Mouse (Mus musculus): ENCODE measurements around the gene Cdc6. TPM values are rescaled to one million over a fixed set of nuclear protein-coding genes. Genes with fewer than 3 reads are reported as not detected.
"Not testable (repeated sequence)": the region's sequence is repeated elsewhere in the genome, so short reads cannot be mapped to it uniquely, and the experiment has no call there.

Cdc6 gene
- polyA plus RNA-seq, 1 experiment: 11.8 TPM

GRCm38 (mm10) chr11:98928186-98928893 is 20.7 kb downstream of the Cdc6 start:
- TF ChIP-seq CTCF (IDR thresholded peaks at IDR 0.05; ENCODE audit: borderline replicate concordance, insufficient read depth, low read length): no peak
- no peak for TF ChIP-seq POLR2A (IDR thresholded peaks at IDR 0.05; ENCODE audit: low read depth, low read length)

GRCm38 (mm10) chr11:98929503-98929902 is 21.9 kb downstream of the Cdc6 start:
- Histone ChIP-seq H3K4me1 (ENCODE audit: control insufficient read depth, insufficient read depth, low read length) (peaks cover 34% of the 10 kb centered on the region), H3K4me3 (ENCODE audit: insufficient read depth, low read length) (no peak overlapping the region), H3K27ac (ENCODE audit: insufficient read depth, low read length) (no peak overlapping the region)
- no peak for TF ChIP-seq POLR2A (IDR thresholded peaks at IDR 0.05; ENCODE audit: low read depth, low read length)
- no peak for TF ChIP-seq CTCF (IDR thresholded peaks at IDR 0.05; ENCODE audit: borderline replicate concordance, insufficient read depth, low read length)

More at GRCm38 (mm10) chr11:98928186-98928893, 20.7 kb downstream of the Cdc6 start:
- Histone ChIP-seq H3K27ac (ENCODE audit: insufficient read depth, low read length) (no peak overlapping the region), H3K4me1 (ENCODE audit: control insufficient read depth, insufficient read depth, low read length) (peaks cover 37% of the 10 kb centered on the region), H3K4me3 (ENCODE audit: insufficient read depth, low read length) (no peak overlapping the region)

- peaks cover 29% of the 10 kb centered on the region for H3K4me1 ChIP-seq (ENCODE audit: control insufficient read depth, insufficient read depth, low read length)
- H3K27ac ChIP-seq (ENCODE audit: insufficient read depth, low read length): peak overlapping the region; percentile 23
- TF ChIP-seq CTCF (IDR thresholded peaks at IDR 0.05; ENCODE audit: borderline replicate concordance, insufficient read depth, low read length): no peak
- TF ChIP-seq POLR2A (IDR thresholded peaks at IDR 0.05; ENCODE audit: low read depth, low read length): no peak
- H3K4me3 ChIP-seq (ENCODE audit: insufficient read depth, low read length): no peak overlapping the region
Observed at GRCm38 (mm10) chr11:98930127-98930601, 22.6 kb downstream of the Cdc6 start.

- Histone ChIP-seq H3K4me3 (ENCODE audit: insufficient read depth, low read length) (no peak overlapping the region), H3K4me1 (ENCODE audit: control insufficient read depth, insufficient read depth, low read length) (peaks cover 29% of the 10 kb centered on the region), H3K27ac (ENCODE audit: insufficient read depth, low read length) (peak overlapping the region; percentile 25; the same call in 1 of the 2 replicates)
- no peak for TF ChIP-seq CTCF (IDR thresholded peaks at IDR 0.05; ENCODE audit: borderline replicate concordance, insufficient read depth, low read length)
- TF ChIP-seq POLR2A (IDR thresholded peaks at IDR 0.05; ENCODE audit: low read depth, low read length): no peak
Observed at GRCm38 (mm10) chr11:98930773-98931512, 23.3 kb downstream of the Cdc6 start.

- no peak for TF ChIP-seq POLR2A (IDR thresholded peaks at IDR 0.05; ENCODE audit: low read depth, low read length)
- no peak for TF ChIP-seq CTCF (IDR thresholded peaks at IDR 0.05; ENCODE audit: borderline replicate concordance, insufficient read depth, low read length)
Observed at GRCm38 (mm10) chr11:98931513-98932292, 24.1 kb downstream of the Cdc6 start.

GRCm38 (mm10) chr11:98932293-98933091 is 24.9 kb downstream of the Cdc6 start:
- peak overlapping the region; percentile 10; the same call in 1 of the 2 replicates for H3K27ac ChIP-seq (ENCODE audit: insufficient read depth, low read length)
- TF ChIP-seq CTCF (IDR thresholded peaks at IDR 0.05; ENCODE audit: borderline replicate concordance, insufficient read depth, low read length): no peak
- no peak for TF ChIP-seq POLR2A (IDR thresholded peaks at IDR 0.05; ENCODE audit: low read depth, low read length)
- no peak overlapping the region for H3K4me3 ChIP-seq (ENCODE audit: insufficient read depth, low read length)
- H3K4me1 ChIP-seq (ENCODE audit: control insufficient read depth, insufficient read depth, low read length): peaks cover 25% of the 10 kb centered on the region

More at GRCm38 (mm10) chr11:98931513-98932292, 24.1 kb downstream of the Cdc6 start:
- no peak overlapping the region for H3K4me3 ChIP-seq (ENCODE audit: insufficient read depth, low read length)
- H3K27ac ChIP-seq (ENCODE audit: insufficient read depth, low read length): peak overlapping the region; percentile 25; the same call in 1 of the 2 replicates
- H3K4me1 ChIP-seq (ENCODE audit: control insufficient read depth, insufficient read depth, low read length): peaks cover 25% of the 10 kb centered on the region

- Histone ChIP-seq H3K27ac (ENCODE audit: insufficient read depth, low read length) (peak overlapping the region; percentile 10), H3K4me3 (ENCODE audit: insufficient read depth, low read length) (no peak overlapping the region), H3K4me1 (ENCODE audit: control insufficient read depth, insufficient read depth, low read length) (peaks cover 25% of the 10 kb centered on the region)
- TF ChIP-seq CTCF (IDR thresholded peaks at IDR 0.05; ENCODE audit: borderline replicate concordance, insufficient read depth, low read length): peak; percentile 72; the same call in 1 of the 2 replicates
- TF ChIP-seq POLR2A (IDR thresholded peaks at IDR 0.05; ENCODE audit: low read depth, low read length): no peak
Observed at GRCm38 (mm10) chr11:98933151-98933550, 25.6 kb downstream of the Cdc6 start.

- peak overlapping the region; percentile 10 for H3K27ac ChIP-seq (ENCODE audit: insufficient read depth, low read length)
- not testable (repeated sequence) for H3K4me3 ChIP-seq (ENCODE audit: insufficient read depth, low read length)
- H3K4me1 ChIP-seq (ENCODE audit: control insufficient read depth, insufficient read depth, low read length): peaks cover 25% of the 10 kb centered on the region
Observed at GRCm38 (mm10) chr11:98933847-98934246, 26.2 kb downstream of the Cdc6 start.

- H3K4me3 ChIP-seq (ENCODE audit: insufficient read depth, low read length): no peak overlapping the region
- H3K4me1 ChIP-seq (ENCODE audit: control insufficient read depth, insufficient read depth, low read length): peaks cover 24% of the 10 kb centered on the region
- H3K27ac ChIP-seq (ENCODE audit: insufficient read depth, low read length): no peak overlapping the region
- TF ChIP-seq POLR2A (IDR thresholded peaks at IDR 0.05; ENCODE audit: low read depth, low read length): no peak
- no peak for TF ChIP-seq CTCF (IDR thresholded peaks at IDR 0.05; ENCODE audit: borderline replicate concordance, insufficient read depth, low read length)
Observed at GRCm38 (mm10) chr11:98934367-98934766, 26.8 kb downstream of the Cdc6 start.

Measured in embryonic fibroblast, embryonic 13.5 days (primary cell).